Mouse (Mus musculus): ENCODE results near the gene Hist2h4. TPM values are rescaled to one million over a fixed set of nuclear protein-coding genes. Genes with fewer than 3 reads are reported as not detected.
A peak's percentile ranks its signal among the peaks of the same experiment; 100 is the strongest.
"Not testable (repeated sequence)": the region's sequence is repeated elsewhere in the genome, so short reads cannot be mapped to it uniquely, and the experiment has no call there.

The Hist2h4 gene
- polyA plus RNA-seq, 1 experiment from 2014 or later, result 0.72 TPM

DNA sequence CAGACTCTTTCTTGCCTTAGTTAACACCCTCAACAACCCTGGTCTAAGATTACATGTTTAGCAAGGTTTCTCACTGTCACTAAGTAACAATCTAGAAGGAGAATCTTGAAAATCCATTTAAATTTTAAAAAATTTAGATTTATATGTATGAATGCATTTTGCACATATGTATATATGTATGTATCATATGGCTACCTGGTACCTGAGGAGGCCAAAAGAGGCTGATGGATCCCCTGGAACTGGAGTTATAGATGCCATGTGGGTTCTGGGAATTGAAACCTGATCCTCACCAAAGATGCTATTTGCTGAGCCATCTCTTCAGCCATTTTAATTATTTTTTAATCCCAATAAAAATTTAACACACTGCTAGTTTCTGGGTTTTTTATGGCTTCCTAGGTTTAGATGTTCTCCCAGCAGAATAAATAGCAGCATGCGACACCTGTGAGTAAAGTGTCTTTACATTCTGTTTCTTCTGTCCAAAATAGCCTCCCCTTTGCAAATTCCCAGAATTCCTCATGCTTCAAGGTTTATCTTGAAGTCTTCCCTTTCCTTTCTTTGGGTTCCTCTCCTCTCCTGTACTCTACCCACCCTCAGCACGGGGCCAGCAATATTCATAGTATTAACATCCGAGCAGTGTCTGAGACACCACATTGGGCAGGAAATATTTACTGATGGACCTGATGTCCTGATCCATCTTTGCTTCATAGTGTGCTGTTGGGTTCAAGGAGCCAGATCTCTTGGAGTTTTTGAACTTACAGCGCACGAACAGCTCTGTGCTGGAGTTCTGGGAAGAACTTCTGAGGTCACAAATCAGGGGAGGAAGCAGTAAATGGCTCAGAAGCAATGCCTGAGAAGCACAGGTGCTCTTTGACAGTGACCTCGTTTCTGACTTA lies 14.7 kb downstream of the Hist2h4 start:
- no peak for ATAC-seq
- no peak for TF ChIP-seq CTCF (IDR thresholded peaks at IDR 0.05)
- CTCF ChIA-PET, result interaction anchor here (1.1 kb wide), 1 partner anchor 13 kb away, joined by 5 read pairs; no protein-coding TSS in a partner anchor
- in situ Hi-C loops (cut with MboI; ENCODE audit: low pct_unique_long_range_greater_than_20kb), result no loop called here
- POLR2A ChIA-PET, result interaction anchor here (1.0 kb wide), 1 partner anchor 14 kb away, joined by 3 read pairs; no protein-coding TSS in a partner anchor
- H3K27me3 ChIP-seq, result no peaks in the 10 kb centered on the region
- no peak for DNase-seq (ENCODE audit: low read depth, low spot score)

GRCm38 (mm10) chr3:96247356-96248140 lies 15.6 kb downstream of the Hist2h4 start:
- H3K27me3 ChIP-seq, result no peaks in the 10 kb centered on the region
- DNase-seq (ENCODE audit: low read depth, low spot score) (no peak), ATAC-seq (no peak)
- POLR2A ChIA-PET, result interaction anchor here (0.8 kb wide), 1 partner anchor 28 kb away, joined by 3 read pairs; the partner anchor contains the start of genes Bola1 and Hist2h2ab
- in situ Hi-C loops (cut with MboI; ENCODE audit: low pct_unique_long_range_greater_than_20kb), result no loop called here
- no peak for TF ChIP-seq CTCF (IDR thresholded peaks at IDR 0.05)
- CTCF ChIA-PET, result no interaction called here

DNA sequence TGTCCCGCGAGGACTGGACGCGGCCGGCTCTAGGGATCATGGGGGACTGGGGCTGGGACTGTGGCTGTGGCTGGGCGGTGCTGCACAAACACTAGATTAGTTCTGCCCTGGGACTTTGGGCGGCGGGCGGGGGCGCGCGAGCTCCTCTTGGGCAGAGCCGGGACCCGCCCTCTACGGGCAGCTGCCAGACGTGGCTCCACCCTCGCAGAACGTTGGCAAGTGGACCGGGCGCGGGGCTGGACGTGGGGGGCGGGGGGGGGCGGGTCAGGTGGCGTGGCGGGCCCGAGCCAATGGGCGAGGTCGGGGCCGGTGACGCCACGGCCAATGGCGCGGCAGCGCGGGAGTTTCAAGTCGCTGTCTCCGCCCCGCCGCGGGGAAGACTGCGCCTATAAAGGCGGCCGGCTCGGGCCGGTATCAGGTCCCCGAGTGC lies 16.7 kb downstream of the Hist2h4 start, which contains the start of gene Hist2h3c1:
Gene Hist2h3c1, plus strand, starts transcription at position 259 of the 430 bp plus-strand sequence.
- in situ Hi-C loops (cut with MboI; ENCODE audit: low pct_unique_long_range_greater_than_20kb); H3K27me3 ChIP-seq; DNase-seq (ENCODE audit: low read depth, low spot score); POLR2A ChIA-PET; CTCF ChIA-PET: not testable (repeated sequence)
- ATAC-seq, result peak; percentile 89

DNA sequence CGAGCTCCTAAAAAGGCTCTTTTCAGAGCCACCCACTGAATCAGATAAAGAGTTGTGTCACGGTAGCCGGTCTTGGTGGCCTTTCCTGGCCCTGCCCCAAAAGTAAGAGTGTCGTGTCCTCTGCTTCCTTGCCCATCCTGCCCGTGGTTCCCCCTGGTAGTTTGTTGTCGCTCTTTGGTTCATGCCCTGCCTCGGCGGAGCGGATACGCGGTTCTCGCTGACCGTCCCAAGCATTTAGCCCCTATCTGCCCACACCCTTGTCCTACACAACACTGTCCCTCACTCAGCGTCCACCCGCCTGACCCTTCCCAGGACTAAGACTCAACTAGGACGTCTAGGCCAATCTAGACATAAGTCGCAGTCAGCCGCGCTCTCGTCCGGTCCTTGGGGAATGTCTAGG lies 17.1 kb downstream of the Hist2h4 start:
- in situ Hi-C loops (cut with MboI; ENCODE audit: low pct_unique_long_range_greater_than_20kb); POLR2A ChIA-PET; H3K27me3 ChIP-seq; DNase-seq (ENCODE audit: low read depth, low spot score); ATAC-seq; CTCF ChIA-PET: not testable (repeated sequence)

DNA sequence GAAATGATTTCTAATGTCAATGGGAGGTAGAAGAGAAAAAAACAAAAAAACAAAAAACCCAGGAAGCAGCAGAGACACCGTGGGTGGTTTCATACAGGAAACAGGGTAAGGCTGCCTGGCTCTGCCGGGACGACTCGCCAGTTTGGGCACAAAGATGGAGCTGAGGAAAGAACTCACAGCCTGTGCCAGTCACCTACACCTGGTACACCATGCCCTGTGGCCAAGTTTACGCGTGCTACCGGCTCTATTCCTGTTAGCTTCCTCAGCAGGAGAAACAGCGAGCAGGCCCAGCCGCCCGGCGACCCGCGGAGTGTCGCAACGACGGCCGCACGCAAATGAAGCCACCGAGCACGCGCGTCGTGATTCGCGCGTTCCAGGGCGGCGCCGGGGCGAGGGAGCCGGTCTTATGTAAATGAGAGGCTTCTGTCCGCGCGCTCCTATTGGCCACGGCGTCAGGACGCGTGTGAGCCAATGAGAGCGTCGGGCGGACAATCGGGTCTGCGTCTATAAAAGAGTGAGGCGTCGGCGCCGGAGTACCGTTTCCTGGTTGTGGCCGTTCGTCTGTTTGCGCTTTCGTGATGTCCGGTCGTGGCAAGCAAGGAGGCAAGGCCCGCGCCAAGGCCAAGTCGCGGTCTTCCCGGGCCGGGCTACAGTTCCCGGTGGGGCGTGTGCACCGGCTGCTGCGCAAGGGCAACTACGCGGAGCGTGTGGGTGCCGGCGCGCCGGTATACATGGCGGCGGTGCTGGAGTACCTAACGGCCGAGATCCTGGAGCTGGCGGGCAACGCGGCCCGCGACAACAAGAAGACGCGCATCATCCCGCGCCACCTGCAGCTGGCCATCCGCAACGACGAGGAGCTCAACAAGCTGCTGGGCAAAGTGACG lies 17.9 kb downstream of the Hist2h4 start, which contains the start of gene Hist2h2aa1:
Gene Hist2h2aa1, plus strand, starts transcription at position 495 of the 884 bp plus-strand sequence.
- peak; percentile 68 for ATAC-seq
- DNase-seq (ENCODE audit: low read depth, low spot score), result peak; percentile 66
- in situ Hi-C loops (cut with MboI; ENCODE audit: low pct_unique_long_range_greater_than_20kb); H3K27me3 ChIP-seq: not testable (repeated sequence)
- POLR2A ChIA-PET, result interaction anchor here (0.9 to 5.3 kb wide), 6 partner anchors 16 to 49 kb away, joined by 3 to 56 read pairs (median 6); partner anchors contain the start of genes Bola1, Hist2h2ab, Hist2h2ac and Hist2h2bb
- CTCF ChIA-PET, result interaction anchor here (1.2 to 2.4 kb wide), 2 partner anchors 14 to 179 kb away, joined by 3 to 11 read pairs; no protein-coding TSS in a partner anchor

DNA sequence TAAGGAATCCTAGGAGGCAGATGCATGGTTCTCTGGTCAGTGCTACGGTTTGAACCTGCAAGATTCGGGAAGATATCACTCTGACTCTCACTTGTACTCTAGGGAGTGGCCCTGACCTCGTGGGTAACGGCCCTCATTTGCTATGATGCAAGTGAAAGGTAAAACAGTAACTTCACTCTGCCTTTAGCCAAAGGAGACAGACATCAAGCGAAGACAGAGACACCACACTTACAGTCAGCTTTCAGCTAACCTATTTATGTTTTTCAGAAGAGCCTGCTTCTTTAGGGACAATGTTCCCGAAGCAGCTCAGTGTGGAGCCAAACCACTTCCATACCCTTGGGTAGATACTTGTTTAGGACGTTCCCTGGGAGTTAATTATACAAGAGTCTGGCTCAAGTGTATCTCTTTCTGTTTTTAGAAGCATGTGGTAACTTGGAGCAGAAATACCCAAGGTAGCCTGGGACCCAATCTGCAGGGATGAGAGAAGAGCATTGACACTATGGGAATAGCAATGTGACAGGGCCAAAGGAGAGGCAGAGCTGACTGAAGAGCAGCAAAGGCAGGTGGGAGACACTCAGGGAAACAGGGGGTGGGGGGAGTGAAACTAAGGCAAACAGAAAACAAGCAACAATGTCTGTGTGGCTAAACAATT lies 19.1 kb downstream of the Hist2h4 start:
- H3K27me3 ChIP-seq, result no peaks in the 10 kb centered on the region
- TF ChIP-seq CTCF (IDR thresholded peaks at IDR 0.05), result no peak
- ATAC-seq (no peak), DNase-seq (ENCODE audit: low read depth, low spot score) (no peak)
- in situ Hi-C loops (cut with MboI; ENCODE audit: low pct_unique_long_range_greater_than_20kb), result no loop called here
- CTCF ChIA-PET, result interaction anchor here (0.7 to 2.4 kb wide), 7 partner anchors 18 to 178 kb away, joined by 3 to 12 read pairs (median 7); partner anchors contain the start of genes Bola1, Hist2h2ab, Hist2h2ac and Hist2h2bb
- POLR2A ChIA-PET, result interaction anchor here (0.7 to 5.3 kb wide), 10 partner anchors 15 to 82 kb away, joined by 3 to 56 read pairs (median 4); partner anchors contain the start of genes Bola1, Hist2h2ab, Hist2h2ac and Hist2h2bb

- ChIA-PET POLR2A (interaction anchor here (1.4 to 5.3 kb wide), 2 partner anchors 21 to 28 kb away, joined by 3 to 56 read pairs; partner anchors contain the start of genes Bola1, Hist2h2ab, Hist2h2ac and Hist2h2bb), CTCF (interaction anchor here (0.9 to 1.3 kb wide), 4 partner anchors 14 to 84 kb away, joined by 3 read pairs; no protein-coding TSS in a partner anchor)
- in situ Hi-C loops (cut with MboI; ENCODE audit: low pct_unique_long_range_greater_than_20kb), result no loop called here
- H3K27me3 ChIP-seq, result no peaks in the 10 kb centered on the region
- ATAC-seq, result no peak
- DNase-seq (ENCODE audit: low read depth, low spot score), result no peak
- no peak for TF ChIP-seq CTCF (IDR thresholded peaks at IDR 0.05)
These were observed 22.3 kb downstream of the Hist2h4 start for GRCm38 (mm10) chr3:96240799-96241197.

DNA sequence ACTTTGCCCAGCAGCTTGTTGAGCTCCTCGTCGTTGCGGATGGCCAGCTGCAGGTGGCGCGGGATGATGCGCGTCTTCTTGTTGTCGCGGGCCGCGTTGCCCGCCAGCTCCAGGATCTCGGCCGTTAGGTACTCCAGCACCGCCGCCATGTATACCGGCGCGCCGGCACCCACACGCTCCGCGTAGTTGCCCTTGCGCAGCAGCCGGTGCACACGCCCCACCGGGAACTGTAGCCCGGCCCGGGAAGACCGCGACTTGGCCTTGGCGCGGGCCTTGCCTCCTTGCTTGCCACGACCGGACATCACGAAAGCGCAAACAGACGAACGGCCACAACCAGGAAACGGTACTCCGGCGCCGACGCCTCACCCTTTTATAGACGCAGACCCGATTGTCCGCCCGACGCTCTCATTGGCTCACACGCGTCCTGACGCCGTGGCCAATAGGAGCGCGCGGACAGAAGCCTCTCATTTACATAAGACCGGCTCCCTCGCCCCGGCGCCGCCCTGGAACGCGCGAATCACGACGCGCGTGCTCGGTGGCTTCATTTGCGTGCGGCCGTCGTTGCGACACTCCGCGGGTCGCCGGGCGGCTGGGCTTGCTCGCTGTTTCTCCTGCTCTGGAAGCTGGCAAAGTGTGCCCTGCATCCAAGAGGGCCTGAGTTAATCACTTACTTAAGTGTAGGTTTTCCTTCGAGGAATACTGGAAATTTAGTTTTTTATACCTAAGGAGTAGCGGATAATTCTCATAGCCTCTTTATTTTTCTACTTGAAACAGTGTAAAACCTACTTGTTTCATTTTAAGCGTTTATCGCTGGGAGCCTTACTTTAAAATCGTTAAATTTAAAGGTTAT lies 22.9 kb downstream of the Hist2h4 start, which contains the start of gene Hist2h2aa2:
Gene Hist2h2aa2, minus strand, starts transcription at position 328 of the 850 bp plus-strand sequence.
- in situ Hi-C loops (cut with MboI; ENCODE audit: low pct_unique_long_range_greater_than_20kb); H3K27me3 ChIP-seq: not testable (repeated sequence)
- peak; percentile 83 for ATAC-seq
- ChIA-PET POLR2A (interaction anchor here (5.3 kb wide), 1 partner anchor 21 kb away, joined by 56 read pairs; the partner anchor contains the start of genes Bola1, Hist2h2ab, Hist2h2ac and Hist2h2be), CTCF (interaction anchor here (0.9 to 1.3 kb wide), 4 partner anchors 13 to 83 kb away, joined by 3 read pairs; no protein-coding TSS in a partner anchor)
- peak; percentile 41 for DNase-seq (ENCODE audit: low read depth, low spot score)

DNA sequence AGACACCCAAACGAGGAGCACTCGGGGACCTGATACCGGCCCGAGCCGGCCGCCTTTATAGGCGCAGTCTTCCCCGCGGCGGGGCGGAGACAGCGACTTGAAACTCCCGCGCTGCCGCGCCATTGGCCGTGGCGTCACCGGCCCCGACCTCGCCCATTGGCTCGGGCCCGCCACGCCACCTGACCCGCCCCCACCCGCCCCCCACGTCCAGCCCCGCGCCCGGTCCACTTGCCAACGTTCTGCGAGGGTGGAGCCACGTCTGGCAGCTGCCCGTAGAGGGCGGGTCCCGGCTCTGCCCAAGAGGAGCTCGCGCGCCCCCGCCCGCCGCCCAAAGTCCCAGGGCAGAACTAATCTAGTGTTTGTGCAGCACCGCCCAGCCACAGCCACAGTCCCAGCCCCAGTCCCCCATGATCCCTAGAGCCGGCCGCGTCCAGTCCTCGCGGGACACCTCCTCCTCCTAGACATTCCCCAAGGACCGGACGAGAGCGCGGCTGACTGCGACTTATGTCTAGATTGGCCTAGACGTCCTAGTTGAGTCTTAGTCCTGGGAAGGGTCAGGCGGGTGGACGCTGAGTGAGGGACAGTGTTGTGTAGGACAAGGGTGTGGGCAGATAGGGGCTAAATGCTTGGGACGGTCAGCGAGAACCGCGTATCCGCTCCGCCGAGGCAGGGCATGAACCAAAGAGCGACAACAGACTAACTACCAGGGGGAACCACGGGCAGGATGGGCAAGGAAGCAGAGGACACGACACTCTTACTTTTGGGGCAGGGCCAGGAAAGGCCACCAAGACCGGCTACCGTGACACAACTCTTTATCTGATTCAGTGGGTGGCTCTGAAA lies 23.9 kb downstream of the Hist2h4 start, which contains the start of gene Hist2h3c2:
Gene Hist2h3c2, minus strand, starts transcription at position 174 of the 840 bp plus-strand sequence.
- ATAC-seq, result peak; percentile 83
- DNase-seq (ENCODE audit: low read depth, low spot score); H3K27me3 ChIP-seq; in situ Hi-C loops (cut with MboI; ENCODE audit: low pct_unique_long_range_greater_than_20kb): not testable (repeated sequence)
- POLR2A ChIA-PET, result interaction anchor here (1.9 kb wide), 1 partner anchor 10 kb away, joined by 6 read pairs; no protein-coding TSS in a partner anchor
- CTCF ChIA-PET, result interaction anchor here (2.0 kb wide), 1 partner anchor 12 kb away, joined by 10 read pairs; no protein-coding TSS in a partner anchor

Data from Patski (cell line).